Mouse (Mus musculus): Measurements from ENCODE around the gene Cst12. TPM values are rescaled to one million over a fixed set of nuclear protein-coding genes. Genes with fewer than 3 reads are reported as not detected.
A peak's percentile ranks its signal among the peaks of the same experiment; 100 is the strongest.
"Not testable (repeated sequence)": the region's sequence is repeated elsewhere in the genome, so short reads cannot be mapped to it uniquely, and the experiment has no call there.

Gene Cst12
- polyA plus RNA-seq (2014; fragmentation: Nextera tagmentation; extraction: Ambion mirVana) = not detected in 2 replicates

DNA sequence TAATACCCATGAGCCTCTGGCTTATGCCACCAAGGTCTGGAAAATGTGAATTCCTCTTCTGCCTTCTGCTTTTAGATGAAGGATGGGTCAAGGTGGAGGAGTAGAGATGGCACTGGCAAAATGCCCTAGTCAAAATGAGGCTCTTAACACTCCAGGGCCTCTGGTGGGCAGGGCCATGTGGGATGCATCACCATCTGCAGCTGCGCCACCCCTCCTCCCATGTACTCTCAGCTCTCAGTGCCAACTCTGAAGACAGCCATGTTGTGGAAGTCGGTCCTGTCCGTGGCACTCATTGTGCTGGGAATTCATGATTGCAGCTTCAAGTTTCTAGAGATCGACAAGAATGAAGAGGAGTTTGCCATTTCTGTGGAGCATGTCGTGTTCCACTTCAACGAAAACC, at the start of gene Cst12:
Gene Cst12, plus strand, starts transcription at position 220 of the 400 bp plus-strand sequence.
- ATAC-seq (ENCODE audit: low FRiP score) (no peak), DNase-seq (ENCODE audit: low spot score) (no peak)
- WGBS = 96% methylated on average over 6 of the region's 6 CpGs
- H3K9me3 ChIP-seq (ENCODE audit: control insufficient read depth, low read length) = no peaks in the 10 kb centered on the region
- H3K4me1 ChIP-seq (replicated peaks; ENCODE audit: control insufficient read depth, insufficient read depth, low read length) = no peaks in the 10 kb centered on the region
- no peaks in the 10 kb centered on the region for H3K36me3 ChIP-seq (ENCODE audit: control insufficient read depth, insufficient read depth, low read length)
- no peak within 1 kb of the TSS for H3K27ac ChIP-seq (ENCODE audit: low read depth, low read length)
- no peak within 1 kb of the TSS for H3K4me3 ChIP-seq (ENCODE audit: low read depth, low read length)
- no peak within 1 kb of the TSS for H3K9ac ChIP-seq (ENCODE audit: low read depth, low read length)
- no peak within 1 kb of the TSS for H3K4me2 ChIP-seq (replicated peaks; ENCODE audit: low read depth, low read length)
- no peaks in the 10 kb centered on the region for H3K27me3 ChIP-seq (ENCODE audit: control insufficient read depth, insufficient read depth, low read length)

DNA sequence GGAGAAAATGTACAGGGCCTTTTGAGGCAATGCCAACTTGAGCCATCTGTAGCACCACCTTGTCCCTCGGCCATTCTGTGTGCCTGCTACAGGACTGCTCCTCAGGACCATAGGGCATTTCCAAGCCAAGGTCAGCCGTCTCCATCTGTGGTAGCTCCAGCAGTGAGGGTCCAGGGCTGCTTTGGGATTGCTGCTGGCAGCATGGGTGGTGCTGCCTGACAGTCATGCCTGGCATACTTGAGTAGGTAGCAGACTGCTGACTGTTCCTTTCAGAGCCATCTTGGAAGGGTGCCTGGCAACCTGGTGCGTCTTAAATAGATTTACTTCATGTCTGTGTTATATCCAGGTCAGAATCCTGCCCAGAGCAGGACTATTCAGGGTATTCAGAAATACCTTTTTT, 46.2 kb upstream of the Cst12 start:
- no peaks in the 10 kb centered on the region for H3K36me3 ChIP-seq (ENCODE audit: control insufficient read depth, insufficient read depth, low read length)
- H3K27ac ChIP-seq (ENCODE audit: low read depth, low read length) = no peak overlapping the region
- H3K9ac ChIP-seq (ENCODE audit: low read depth, low read length) = no peak overlapping the region
- no peak overlapping the region for H3K4me2 ChIP-seq (replicated peaks; ENCODE audit: low read depth, low read length)
- H3K4me3 ChIP-seq (ENCODE audit: low read depth, low read length) = no peak overlapping the region
- no peaks in the 10 kb centered on the region for H3K27me3 ChIP-seq (ENCODE audit: control insufficient read depth, insufficient read depth, low read length)
- 83% methylated on average over 3 of the region's 3 CpGs for WGBS
- ATAC-seq (ENCODE audit: low FRiP score) = no peak
- no peaks in the 10 kb centered on the region for H3K4me1 ChIP-seq (replicated peaks; ENCODE audit: control insufficient read depth, insufficient read depth, low read length)
- H3K9me3 ChIP-seq (ENCODE audit: control insufficient read depth, low read length) = no peaks in the 10 kb centered on the region
- no peak for DNase-seq (ENCODE audit: low spot score)

DNA sequence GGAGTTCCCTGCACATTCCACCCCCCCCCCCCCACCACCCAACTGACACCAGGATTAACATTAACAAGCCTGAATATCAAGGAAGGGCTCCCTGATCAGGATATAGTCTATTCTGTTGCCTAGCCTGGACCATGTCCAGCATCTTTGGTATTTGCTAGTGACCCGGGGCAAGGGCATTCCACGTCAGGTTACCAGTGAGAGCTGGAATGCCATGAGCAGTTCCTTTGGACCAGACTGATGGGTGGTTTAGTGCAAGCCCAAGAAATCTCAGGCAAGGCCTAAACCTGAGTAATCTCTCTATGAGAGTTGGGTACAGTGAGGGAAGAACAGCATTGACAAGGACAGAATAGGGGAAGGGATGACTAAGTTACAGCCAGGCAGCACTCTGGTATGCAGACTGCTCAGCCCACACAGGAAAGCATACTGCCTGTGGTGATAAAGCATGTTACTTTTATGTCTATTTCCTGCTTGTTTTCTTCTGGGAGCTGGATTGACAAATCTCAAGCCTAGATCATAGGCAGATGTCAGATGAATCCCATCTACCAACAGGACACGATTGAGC, 45.2 kb upstream of the Cst12 start:
- Histone ChIP-seq H3K4me3 (ENCODE audit: low read depth, low read length) (no peak overlapping the region), H3K36me3 (ENCODE audit: control insufficient read depth, insufficient read depth, low read length) (no peaks in the 10 kb centered on the region)

DNA sequence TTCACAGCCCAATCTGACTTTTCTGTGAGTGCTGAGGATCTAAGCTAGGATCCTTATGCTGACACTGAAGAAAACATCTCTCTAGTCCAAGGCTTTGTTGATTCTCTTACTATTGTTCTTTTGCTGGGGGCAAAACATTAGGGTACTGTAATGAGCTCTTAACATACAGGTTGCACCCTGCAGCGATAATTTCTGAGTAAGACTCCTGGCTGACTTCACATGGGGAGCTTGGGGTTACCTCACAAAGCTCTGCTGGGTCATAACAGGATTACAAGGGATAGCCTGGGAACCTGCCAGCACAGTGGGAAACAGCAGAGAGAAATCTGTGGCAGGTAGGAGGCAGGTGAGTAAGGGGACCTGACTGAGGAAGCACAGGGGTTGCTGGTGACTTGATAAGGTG, 39.1 kb upstream of the Cst12 start, which contains the start of gene Cstl1:
Gene Cstl1, plus strand, starts transcription at position 301 of the 400 bp plus-strand sequence.
- no peaks in the 10 kb centered on the region for H3K27me3 ChIP-seq (ENCODE audit: control insufficient read depth, insufficient read depth, low read length)
- 74% methylated on average over 1 of the region's 1 CpGs for WGBS
- DNase-seq (ENCODE audit: low spot score) (no peak), ATAC-seq (ENCODE audit: low FRiP score) (no peak)
- no peak within 1 kb of the TSS for H3K4me3 ChIP-seq (ENCODE audit: low read depth, low read length)
- no peaks in the 10 kb centered on the region for H3K4me1 ChIP-seq (replicated peaks; ENCODE audit: control insufficient read depth, insufficient read depth, low read length)
- H3K27ac ChIP-seq (ENCODE audit: low read depth, low read length) = no peak within 1 kb of the TSS
- no peaks in the 10 kb centered on the region for H3K9me3 ChIP-seq (ENCODE audit: control insufficient read depth, low read length)
- no peaks in the 10 kb centered on the region for H3K36me3 ChIP-seq (ENCODE audit: control insufficient read depth, insufficient read depth, low read length)
- no peak within 1 kb of the TSS for H3K4me2 ChIP-seq (replicated peaks; ENCODE audit: low read depth, low read length)
- H3K9ac ChIP-seq (ENCODE audit: low read depth, low read length) = no peak within 1 kb of the TSS

More for the DNA sequence above, 45.2 kb upstream of the Cst12 start:
- no peak overlapping the region for H3K9ac ChIP-seq (ENCODE audit: low read depth, low read length)
- no peak overlapping the region for H3K27ac ChIP-seq (ENCODE audit: low read depth, low read length)
- WGBS = 90% methylated on average over 3 of the region's 3 CpGs
- ATAC-seq (ENCODE audit: low FRiP score) = no peak
- H3K4me2 ChIP-seq (replicated peaks; ENCODE audit: low read depth, low read length) = no peak overlapping the region
- H3K9me3 ChIP-seq (ENCODE audit: control insufficient read depth, low read length) = no peaks in the 10 kb centered on the region
- no peak for DNase-seq (ENCODE audit: low spot score)
- no peaks in the 10 kb centered on the region for H3K4me1 ChIP-seq (replicated peaks; ENCODE audit: control insufficient read depth, insufficient read depth, low read length)
- no peaks in the 10 kb centered on the region for H3K27me3 ChIP-seq (ENCODE audit: control insufficient read depth, insufficient read depth, low read length)

DNA sequence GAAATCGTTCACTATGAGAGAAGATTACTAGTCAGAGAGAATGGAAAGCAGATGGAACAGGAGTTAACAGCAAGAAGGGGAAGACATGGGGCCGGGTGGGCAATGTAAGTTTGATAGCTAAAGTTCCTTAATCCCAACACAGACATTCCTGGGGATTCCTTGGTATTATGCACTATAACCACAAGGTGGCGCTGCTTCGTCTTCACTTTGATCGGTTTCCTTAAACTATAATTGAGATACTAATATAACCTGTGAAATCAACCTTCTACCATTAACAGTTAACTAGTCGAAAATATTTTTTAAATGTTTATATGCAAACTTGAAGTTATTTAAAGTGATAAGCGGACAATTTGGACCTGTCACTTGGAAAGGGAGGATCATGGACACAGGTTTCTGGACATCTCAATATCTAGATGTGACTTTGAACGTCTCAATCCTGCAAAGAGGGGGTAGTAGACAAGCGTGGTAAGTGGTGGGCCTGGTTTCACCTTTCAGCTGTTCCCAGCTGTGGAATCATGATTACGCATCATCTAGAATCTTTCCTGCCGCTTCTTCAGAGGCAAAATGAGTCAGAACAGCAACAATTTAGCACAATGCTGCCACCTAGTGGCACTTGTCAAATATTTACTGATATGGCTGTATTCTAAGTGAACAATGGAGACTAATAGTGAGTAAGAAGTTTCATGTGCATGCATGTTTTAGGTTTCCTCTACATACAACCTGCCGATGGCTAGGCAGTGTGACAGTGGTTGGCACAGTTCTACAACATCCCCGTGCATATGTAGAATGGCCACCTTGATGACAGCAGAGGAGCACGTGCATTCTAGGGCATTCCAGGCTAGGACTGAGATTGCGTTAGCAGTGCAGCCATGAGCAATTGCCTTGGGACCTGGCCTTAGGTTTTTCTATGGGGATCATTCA, 37.0 kb upstream of the Cst12 start:
- no peaks in the 10 kb centered on the region for H3K9me3 ChIP-seq (ENCODE audit: control insufficient read depth, low read length)
- H3K27ac ChIP-seq (ENCODE audit: low read depth, low read length) = no peak overlapping the region
- H3K4me2 ChIP-seq (replicated peaks; ENCODE audit: low read depth, low read length) = peak overlapping the region; percentile 15; the same call in 1 of the 2 replicates
- peak; percentile 86 for ATAC-seq (ENCODE audit: low FRiP score)
- 0 out of 2 replicates have a peak overlapping the region, but pooled peaks have one; percentile 2 for H3K4me3 ChIP-seq (ENCODE audit: low read depth, low read length)
- 24% methylated on average over 15 of the region's 15 CpGs for whole genome bisulfite sequencing
- H3K4me1 ChIP-seq (replicated peaks; ENCODE audit: control insufficient read depth, insufficient read depth, low read length) = no peaks in the 10 kb centered on the region
- DNase-seq (ENCODE audit: low spot score) = peak; percentile 90
- H3K27me3 ChIP-seq (ENCODE audit: control insufficient read depth, insufficient read depth, low read length) = no peaks in the 10 kb centered on the region
- no peak overlapping the region for H3K9ac ChIP-seq (ENCODE audit: low read depth, low read length)
- H3K36me3 ChIP-seq (ENCODE audit: control insufficient read depth, insufficient read depth, low read length) = no peaks in the 10 kb centered on the region

DNA sequence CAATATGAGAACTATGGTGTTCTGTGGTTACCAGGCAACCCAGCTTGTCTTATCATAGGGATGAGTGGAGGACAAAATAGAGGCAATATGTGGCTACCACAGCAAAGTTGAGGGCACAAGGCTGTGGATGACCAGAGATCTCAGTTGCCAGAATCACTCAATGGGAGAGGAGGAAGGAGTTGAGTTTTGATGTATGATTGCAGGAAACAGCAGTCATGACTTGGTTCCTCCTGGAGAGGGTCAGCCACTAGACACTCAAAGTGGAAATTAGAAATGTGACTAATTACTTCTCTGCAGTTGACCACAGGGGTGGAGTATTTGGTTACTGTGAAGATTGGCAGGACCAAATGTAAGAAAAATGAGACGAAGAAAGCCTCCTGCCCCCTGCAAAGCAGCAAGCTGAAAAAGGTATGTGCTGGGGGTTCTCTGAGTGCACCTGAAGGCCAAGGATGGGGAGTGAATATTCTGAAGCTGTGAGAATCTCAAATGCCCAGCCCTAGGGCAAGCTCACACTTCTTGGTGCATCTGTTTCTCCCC, 34.8 kb upstream of the Cst12 start:
- no peak for DNase-seq (ENCODE audit: low spot score)
- Histone ChIP-seq H3K27ac (ENCODE audit: low read depth, low read length) (no peak overlapping the region), H3K4me1 (replicated peaks; ENCODE audit: control insufficient read depth, insufficient read depth, low read length) (no peaks in the 10 kb centered on the region), H3K9me3 (ENCODE audit: control insufficient read depth, low read length) (no peaks in the 10 kb centered on the region), H3K9ac (ENCODE audit: low read depth, low read length) (no peak overlapping the region), H3K27me3 (ENCODE audit: control insufficient read depth, insufficient read depth, low read length) (no peaks in the 10 kb centered on the region), H3K36me3 (ENCODE audit: control insufficient read depth, insufficient read depth, low read length) (no peaks in the 10 kb centered on the region), H3K4me3 (ENCODE audit: low read depth, low read length) (no peak overlapping the region), H3K4me2 (replicated peaks; ENCODE audit: low read depth, low read length) (no peak overlapping the region)
- ATAC-seq (ENCODE audit: low FRiP score) = no peak
- 61% methylated on average over 1 of the region's 1 CpGs for WGBS

DNA sequence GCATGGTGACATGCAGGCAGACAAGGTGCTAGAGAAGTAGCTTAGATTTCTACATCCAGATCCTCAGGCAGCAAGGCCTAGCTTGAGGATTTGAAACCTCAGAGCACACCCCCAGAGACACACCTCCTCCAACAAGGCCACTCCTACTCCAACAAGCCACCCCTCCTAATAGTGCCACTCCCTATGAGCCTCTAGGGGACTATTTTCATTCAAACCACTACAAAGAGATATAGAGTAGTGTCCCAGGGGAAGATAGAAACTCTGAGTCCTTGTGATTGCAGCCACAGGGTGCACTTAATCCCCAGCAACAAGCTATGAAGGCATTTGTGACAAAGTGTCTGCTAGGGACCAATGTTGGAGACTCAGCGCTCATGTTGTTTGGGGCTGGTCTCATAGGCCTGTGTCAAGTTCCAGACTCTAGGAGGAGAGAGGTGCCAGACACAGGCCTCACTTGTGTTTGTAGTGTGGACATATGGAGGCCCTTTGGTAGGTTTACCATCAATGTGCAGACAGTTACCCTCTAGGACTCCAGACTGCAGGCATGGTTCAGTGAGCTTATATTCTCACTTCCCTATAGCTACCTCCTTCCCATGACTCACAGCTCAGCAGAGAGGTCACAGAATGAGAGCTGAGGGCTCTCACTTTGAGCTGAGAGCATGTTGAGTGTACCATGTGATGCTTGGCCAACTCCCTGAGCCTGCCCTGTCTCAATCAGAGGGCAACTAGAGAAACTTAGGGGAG, 25.3 kb upstream of the Cst12 start:
- WGBS = 92% methylated on average over 1 of the region's 1 CpGs
- Histone ChIP-seq H3K27me3 (ENCODE audit: control insufficient read depth, insufficient read depth, low read length) (no peaks in the 10 kb centered on the region), H3K4me2 (replicated peaks; ENCODE audit: low read depth, low read length) (no peak overlapping the region), H3K36me3 (ENCODE audit: control insufficient read depth, insufficient read depth, low read length) (no peaks in the 10 kb centered on the region), H3K4me3 (ENCODE audit: low read depth, low read length) (no peak overlapping the region), H3K27ac (ENCODE audit: low read depth, low read length) (no peak overlapping the region), H3K9ac (ENCODE audit: low read depth, low read length) (no peak overlapping the region), H3K9me3 (ENCODE audit: control insufficient read depth, low read length) (no peaks in the 10 kb centered on the region), H3K4me1 (replicated peaks; ENCODE audit: control insufficient read depth, insufficient read depth, low read length) (no peaks in the 10 kb centered on the region)
- ATAC-seq (ENCODE audit: low FRiP score) (no peak), DNase-seq (ENCODE audit: low spot score) (no peak)

DNA sequence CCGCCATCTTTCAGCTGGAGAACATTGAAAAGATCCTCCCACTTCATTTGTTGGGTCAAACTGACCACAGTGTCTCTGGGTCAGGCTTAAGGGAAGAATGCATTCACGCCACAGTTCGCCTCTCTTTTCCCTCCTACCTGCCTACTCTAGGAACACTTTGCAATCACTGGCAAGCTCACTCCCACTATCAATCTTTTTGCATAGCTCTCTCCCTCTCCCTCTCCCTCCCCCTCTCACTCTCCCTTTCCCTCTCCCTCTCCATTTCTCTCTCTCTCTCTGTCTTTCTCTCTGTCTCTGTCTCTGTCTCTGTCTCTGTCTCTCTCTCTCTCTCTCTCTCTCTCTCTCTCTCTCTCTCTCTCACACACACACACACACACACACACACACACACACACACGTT, 17.8 kb upstream of the Cst12 start, which contains the start of gene Cst11:
Gene Cst11, minus strand, starts transcription at position 101 of the 400 bp plus-strand sequence.
- WGBS = 79% methylated on average over 4 of the region's 4 CpGs
- not testable (repeated sequence) for H3K4me1 ChIP-seq (replicated peaks; ENCODE audit: control insufficient read depth, insufficient read depth, low read length); H3K27me3 ChIP-seq (ENCODE audit: control insufficient read depth, insufficient read depth, low read length); H3K36me3 ChIP-seq (ENCODE audit: control insufficient read depth, insufficient read depth, low read length); H3K4me2 ChIP-seq (replicated peaks; ENCODE audit: low read depth, low read length); ATAC-seq (ENCODE audit: low FRiP score); DNase-seq (ENCODE audit: low spot score); H3K4me3 ChIP-seq (ENCODE audit: low read depth, low read length); H3K27ac ChIP-seq (ENCODE audit: low read depth, low read length); H3K9ac ChIP-seq (ENCODE audit: low read depth, low read length); H3K9me3 ChIP-seq (ENCODE audit: control insufficient read depth, low read length)

Data from hindbrain, embryonic 11.5 days (tissue).